Mouse (Mus musculus) spleen, postnatal 4 days (tissue): Measurements from ENCODE around the gene Ngb.

Experiments used
- DNase-seq, 2 experiments: peaks; one replicate each; pipeline ENCODE4 v3.0.0; 2022; ENCODE audit warnings: low spot score in 2 of 2

The Ngb gene

GRCm38 (mm10) chr12:87102165-87102631 lies at the start of gene Ngb:
TSS of gene Ngb (minus strand) at chr12:87102539.
- no peak for DNase-seq

GRCm38 (mm10) chr12:87149471-87149870 lies 47.1 kb upstream of the Ngb start:
- DNase-seq: no peak

DNA sequence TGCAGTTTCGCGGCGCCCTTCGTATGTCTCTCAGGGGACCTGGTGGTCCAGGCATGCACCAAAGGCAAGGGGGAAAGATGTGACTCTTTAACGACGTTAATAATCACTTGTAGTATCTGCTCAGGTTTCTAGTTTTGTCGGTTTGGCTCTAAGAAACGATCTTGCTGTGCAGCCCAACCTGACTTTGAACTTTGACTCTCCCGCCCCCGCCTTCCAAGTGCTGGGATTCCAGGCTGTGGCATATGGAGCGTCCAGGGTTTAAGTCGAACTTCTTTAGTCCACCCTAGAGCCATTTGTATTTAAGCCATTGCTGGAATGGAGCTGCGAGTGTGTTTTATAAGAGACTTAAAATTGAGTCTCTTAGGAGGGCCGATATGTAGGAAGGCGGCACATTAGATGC lies 45.8 kb upstream of the Ngb start:
- no peak for DNase-seq

- peak; percentile 87 to 92 for DNase-seq
Measured at GRCm38 (mm10) chr12:87147395-87148089, 45.2 kb upstream of the Ngb start, which contains the start of gene Pomt2. TSS of gene Pomt2 (minus strand) at chr12:87147968.

DNA sequence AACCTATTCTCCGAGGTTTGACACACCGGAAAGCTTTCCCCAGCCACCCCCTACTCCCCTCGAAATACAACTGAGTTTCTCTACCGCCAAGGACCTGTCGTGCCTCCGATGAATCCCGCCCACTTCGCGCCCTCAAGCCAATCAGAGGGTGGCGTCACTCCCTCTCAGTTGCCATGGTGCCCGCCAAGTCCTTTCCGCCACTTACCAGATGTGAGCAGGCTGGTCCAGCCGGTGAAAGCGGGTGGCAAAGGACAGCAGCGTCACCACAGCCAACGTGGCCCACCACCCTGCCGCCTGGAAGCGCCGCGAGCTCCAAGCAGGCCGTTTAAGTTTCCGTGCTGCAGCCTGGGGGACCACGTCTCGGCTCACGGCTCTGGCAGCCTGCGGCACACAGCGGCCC lies 44.6 kb upstream of the Ngb start, which contains the start of gene Gstz1:
Gene Gstz1, plus strand, starts transcription at position 200 of the 400 bp plus-strand sequence.
- DNase-seq: peak; percentile 90 to 95

- no peak for DNase-seq
Measured at GRCm38 (mm10) chr12:87142156-87142555, 39.8 kb upstream of the Ngb start.

DNA sequence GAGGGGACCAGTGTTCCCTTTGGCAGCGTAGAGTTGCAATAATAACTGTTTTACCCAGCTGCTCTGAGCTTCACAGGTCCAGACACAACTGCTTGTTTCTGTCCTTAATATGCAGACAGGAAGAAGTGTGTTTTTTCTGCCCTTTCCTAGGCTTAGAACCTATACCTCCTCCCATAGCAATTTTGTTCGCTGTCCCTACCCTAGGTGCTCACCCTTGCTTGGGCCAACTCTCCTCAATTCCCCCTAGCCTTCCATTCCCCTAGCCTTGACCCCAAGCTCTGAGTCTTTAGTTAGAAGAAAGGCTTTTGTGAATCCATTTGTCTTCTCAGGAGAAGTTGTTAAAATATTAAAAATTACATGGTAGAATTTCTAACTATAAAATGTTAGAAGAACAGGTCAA lies 36.4 kb upstream of the Ngb start:
- no peak for DNase-seq

- DNase-seq: no peak
Measured at GRCm38 (mm10) chr12:87138342-87138701, 36.0 kb upstream of the Ngb start.

- DNase-seq: no peak
Measured at GRCm38 (mm10) chr12:87137439-87138341, 35.4 kb upstream of the Ngb start.

- no peak for DNase-seq
Measured at GRCm38 (mm10) chr12:87132784-87133183, 30.4 kb upstream of the Ngb start.

DNA sequence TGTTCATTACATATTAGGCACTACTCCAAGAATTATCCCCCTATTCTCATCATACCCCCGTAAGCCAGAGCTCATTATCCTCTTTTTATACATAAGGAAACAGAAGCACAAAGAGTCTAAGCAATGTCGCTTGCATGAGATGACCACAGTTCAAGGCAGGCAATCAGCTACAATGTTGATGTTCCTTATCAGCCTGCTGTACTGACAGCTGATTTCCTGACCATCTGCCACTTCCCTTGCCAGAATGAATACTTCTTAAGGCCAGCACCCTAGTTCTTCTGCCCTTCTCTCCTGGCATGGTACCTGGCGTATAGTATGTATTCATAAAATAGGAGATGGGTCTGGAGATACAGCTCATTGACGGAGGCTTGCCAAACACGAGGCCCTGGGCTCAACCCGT lies 29.9 kb upstream of the Ngb start:
- DNase-seq: no peak

DNA sequence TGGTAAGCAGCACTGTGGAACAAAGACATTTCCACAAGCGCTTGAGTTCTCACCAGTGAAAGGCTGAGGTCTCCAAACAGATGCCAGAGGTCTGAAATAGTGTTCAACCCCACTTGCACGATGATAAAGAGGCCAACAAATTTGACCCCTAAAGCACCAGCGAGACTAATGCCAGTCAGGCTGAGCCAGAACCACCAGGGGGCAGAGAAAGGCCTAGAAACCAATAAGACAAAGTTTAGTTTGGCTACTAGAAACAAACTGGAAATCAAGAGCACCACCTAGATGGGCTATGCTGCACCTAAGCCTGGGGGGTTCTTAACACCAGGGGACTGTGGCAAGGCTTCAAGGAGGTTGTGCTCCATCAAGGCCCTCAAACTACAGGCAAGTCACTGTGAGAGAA lies 29.3 kb upstream of the Ngb start:
- DNase-seq: no peak

- no peak for DNase-seq
Measured at GRCm38 (mm10) chr12:87131181-87131580, 28.8 kb upstream of the Ngb start.

DNA sequence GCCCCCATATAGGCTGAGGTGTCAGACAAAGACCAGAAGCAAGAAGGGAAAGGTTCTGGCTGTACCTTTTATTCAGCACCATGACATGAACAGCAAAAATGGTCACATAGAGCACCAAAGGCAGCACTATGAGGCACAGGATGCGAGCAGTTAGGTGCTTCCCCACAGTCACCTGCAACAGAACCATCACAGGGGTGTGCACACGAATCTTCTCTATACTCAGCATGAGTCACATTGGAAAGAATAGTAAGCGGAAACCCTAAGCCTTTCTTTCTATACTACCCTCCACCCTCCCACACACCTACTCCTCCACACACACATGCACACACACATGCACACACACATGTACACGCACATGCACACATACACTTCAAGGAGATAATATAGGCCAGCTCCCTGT lies 27.9 kb upstream of the Ngb start:
- no peak for DNase-seq

GRCm38 (mm10) chr12:87127256-87127655 lies 24.9 kb upstream of the Ngb start:
- no peak for DNase-seq

- no peak for DNase-seq
Measured at GRCm38 (mm10) chr12:87121918-87122589, 19.7 kb upstream of the Ngb start.

DNA sequence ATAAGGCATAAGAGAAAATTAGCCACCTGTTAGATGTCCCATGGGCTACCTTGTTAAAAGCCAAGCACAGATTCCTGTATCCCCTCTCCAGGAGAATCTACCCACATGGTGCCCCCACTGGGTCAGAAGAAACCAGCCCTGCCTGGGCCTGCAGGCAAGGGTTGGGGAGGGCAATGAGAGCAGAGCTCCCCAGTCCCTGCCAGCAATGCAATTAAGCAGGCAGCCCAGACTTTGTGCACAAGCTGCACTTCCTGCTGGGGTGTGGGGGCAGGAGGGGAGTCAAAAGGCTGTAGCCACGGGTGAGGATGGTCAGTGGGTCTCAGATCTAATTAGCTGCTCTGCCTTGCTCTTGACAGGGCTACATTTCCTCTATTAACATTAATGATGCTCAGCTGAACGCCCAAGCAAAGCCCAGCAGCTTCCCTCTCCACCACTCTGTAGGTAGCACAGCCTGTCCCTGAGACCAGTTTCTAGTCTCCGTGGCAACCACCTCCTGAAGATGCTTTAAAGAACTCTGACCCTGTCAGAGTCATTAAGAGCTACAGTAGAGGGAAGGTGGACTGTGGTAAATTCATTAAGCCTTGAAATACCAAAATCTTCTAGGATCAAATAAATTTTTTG lies 5.1 kb upstream of the Ngb start:
- DNase-seq: no peak

DNA sequence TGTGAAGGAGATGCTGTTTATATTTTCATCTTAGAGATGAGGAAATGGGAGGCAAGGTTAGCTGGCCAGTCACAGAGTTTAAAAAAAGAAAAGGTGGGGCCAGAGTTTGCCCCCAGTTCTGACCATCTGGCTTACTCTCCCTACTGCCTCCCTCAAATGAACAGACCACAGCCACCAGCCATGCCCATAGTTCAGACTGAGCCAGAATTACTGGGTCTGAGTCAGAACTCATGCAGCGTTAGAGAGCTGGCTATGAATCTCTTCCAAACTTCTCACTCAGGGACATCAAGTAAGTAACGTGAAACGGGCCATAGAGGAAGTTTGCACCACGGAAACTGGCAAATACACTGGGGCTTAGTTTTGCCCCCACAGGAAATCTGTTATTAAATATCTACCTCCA lies 2.5 kb upstream of the Ngb start:
- no peak for DNase-seq

- no peak for DNase-seq
Measured at GRCm38 (mm10) chr12:87103471-87103870, 1.1 kb upstream of the Ngb start.

DNA sequence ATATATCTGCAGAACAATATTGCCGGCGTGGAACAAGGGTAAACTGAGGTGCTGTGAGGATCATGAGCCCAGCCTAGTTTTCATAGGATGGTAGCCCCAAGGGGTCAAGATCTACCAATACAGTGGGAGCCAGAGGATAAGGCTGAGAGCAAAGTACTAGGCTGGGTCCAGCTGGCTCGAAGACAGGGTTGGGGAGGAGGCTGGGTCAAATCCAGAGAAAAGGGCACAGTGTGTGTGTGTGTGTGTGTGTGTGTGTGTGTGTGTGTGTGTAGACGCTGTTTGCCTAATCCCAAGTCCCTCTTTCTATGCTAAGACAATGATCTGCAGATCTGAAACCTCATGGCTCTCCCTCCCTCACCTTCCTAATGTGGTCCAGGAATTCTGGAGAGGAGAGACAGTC lies 2.0 kb downstream of the Ngb start:
- no peak for DNase-seq

GRCm38 (mm10) chr12:87093671-87094070 lies 8.7 kb downstream of the Ngb start:
- DNase-seq: no peak

GRCm38 (mm10) chr12:87093249-87093648 lies 9.1 kb downstream of the Ngb start:
- DNase-seq: no peak
